Mouse (Mus musculus) embryonic fibroblast, embryonic 13.5 days (primary cell): ENCODE data around the gene Masp1.

Experiments used
- CTCF ChIP-seq: IDR thresholded peaks from 2 replicates; pipeline ENCODE4 v1.5.1; 2011; ENCODE audit warnings: mild to moderate bottlenecking, control low read depth, low read length, moderate library complexity, borderline replicate concordance; ENCODE audit not compliant: insufficient read depth
- POLR2A ChIP-seq: IDR thresholded peaks from 2 replicates; pipeline ENCODE4 v1.6.1; 2011; ENCODE audit warnings: low read depth, mild to moderate bottlenecking, control low read depth, low read length, moderate library complexity

- no peak for TF ChIP-seq CTCF
- no peak for TF ChIP-seq POLR2A
Measured at GRCm38 (mm10) chr16:23542866-23543265, 22.3 kb upstream of the Masp1 start.
